Mouse (Mus musculus): Measurements from ENCODE around the gene Aldh1a1. TPM values are rescaled to one million over a fixed set of nuclear protein-coding genes. Genes with fewer than 3 reads are reported as not detected.
"Not testable (repeated sequence)": the region's sequence is repeated elsewhere in the genome, so short reads cannot be mapped to it uniquely, and the experiment has no call there.

The Aldh1a1 gene
- polyA plus RNA-seq, 1 experiment from 2014 or later: 19.4 TPM

DNA sequence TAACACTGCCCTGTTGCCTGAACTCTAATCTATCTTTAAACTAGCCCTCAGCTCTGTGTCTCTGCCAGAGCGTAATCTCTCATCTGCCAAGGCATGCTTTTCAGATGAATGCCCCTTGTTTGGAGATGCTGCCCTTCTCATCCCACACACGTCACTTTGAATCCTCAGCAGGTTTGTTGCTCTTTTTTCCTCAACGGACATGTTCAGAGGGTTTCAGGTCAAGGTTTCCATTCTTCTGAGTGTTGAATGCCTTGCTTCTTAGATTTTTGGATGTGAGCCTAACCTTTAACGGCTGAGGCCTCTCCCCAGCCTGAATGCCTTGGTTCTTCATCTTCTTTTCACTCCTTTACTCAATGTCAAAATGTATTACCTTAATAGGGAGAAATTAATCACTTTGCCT is 16.1 kb downstream of the Aldh1a1 start:
- Histone ChIP-seq H3K4me1 (ENCODE audit: control insufficient read depth, insufficient read depth, low read length) (no peaks in the 10 kb centered on the region), H3K27me3 (ENCODE audit: control insufficient read depth, insufficient read depth, low read depth, low read length) (no peaks in the 10 kb centered on the region), H3K4me3 (ENCODE audit: low read depth, low read length) (no peak overlapping the region), H3K36me3 (ENCODE audit: control insufficient read depth, insufficient read depth, low read length) (no peaks in the 10 kb centered on the region), H3K27ac (ENCODE audit: low read length) (no peak overlapping the region), H3K9me3 (replicated peaks; ENCODE audit: control insufficient read depth, low read length, poor library complexity, severe bottlenecking) (no peaks in the 10 kb centered on the region), H3K4me2 (ENCODE audit: low read length) (no peak overlapping the region), H3K9ac (ENCODE audit: low read depth, low read length) (no peak overlapping the region)
- no peak for ATAC-seq
- WGBS: 31% methylated on average over 4 of the region's 4 CpGs

DNA sequence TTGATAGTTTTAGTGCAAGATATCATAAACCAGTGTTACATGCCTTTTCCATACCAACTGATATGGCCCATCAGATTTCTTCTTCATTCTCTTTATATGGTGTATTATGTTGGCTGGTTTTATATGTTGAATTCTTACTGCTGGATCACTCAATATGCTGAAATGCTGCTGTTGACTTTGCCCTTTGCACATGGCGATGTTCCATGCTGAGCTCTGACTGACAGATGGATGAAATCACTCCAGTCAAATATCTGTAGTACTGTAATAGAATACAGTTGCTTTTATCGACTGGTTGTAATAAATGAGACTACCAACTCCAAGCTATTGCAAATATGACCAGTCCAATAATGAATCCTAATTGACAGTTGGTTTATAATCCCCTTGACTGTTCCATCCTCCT is 19.5 kb downstream of the Aldh1a1 start:
- no peak overlapping the region for H3K4me3 ChIP-seq (ENCODE audit: low read depth, low read length)
- no peak for ATAC-seq
- H3K27me3 ChIP-seq (ENCODE audit: control insufficient read depth, insufficient read depth, low read depth, low read length): no peaks in the 10 kb centered on the region
- H3K4me1 ChIP-seq (ENCODE audit: control insufficient read depth, insufficient read depth, low read length): no peaks in the 10 kb centered on the region
- H3K36me3 ChIP-seq (ENCODE audit: control insufficient read depth, insufficient read depth, low read length): no peaks in the 10 kb centered on the region
- H3K9ac ChIP-seq (ENCODE audit: low read depth, low read length): no peak overlapping the region
- H3K4me2 ChIP-seq (ENCODE audit: low read length): no peak overlapping the region
- no peaks in the 10 kb centered on the region for H3K9me3 ChIP-seq (replicated peaks; ENCODE audit: control insufficient read depth, low read length, poor library complexity, severe bottlenecking)
- H3K27ac ChIP-seq (ENCODE audit: low read length): no peak overlapping the region
- 91% methylated on average over 2 of the region's 2 CpGs for WGBS

DNA sequence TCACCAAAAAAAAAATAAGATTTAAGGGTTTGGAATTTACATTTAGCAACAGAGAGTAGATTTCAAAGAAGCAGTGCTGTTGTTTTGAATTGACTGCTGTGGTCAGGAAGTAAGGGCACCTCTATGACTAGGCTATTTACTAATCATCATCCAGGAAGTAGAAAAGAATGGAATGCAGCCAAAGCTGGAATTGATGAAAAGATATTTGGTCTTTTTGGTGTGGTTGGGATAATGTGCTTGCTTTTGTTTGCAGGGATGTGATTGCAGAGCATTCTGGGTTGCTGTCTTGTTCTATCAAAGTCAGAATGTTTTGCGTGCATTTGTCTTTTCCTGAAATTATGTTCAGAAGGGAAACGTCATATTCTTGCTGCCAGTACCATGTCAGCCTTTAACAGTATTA is 20.7 kb downstream of the Aldh1a1 start:
- Histone ChIP-seq H3K4me1 (ENCODE audit: control insufficient read depth, insufficient read depth, low read length) (no peaks in the 10 kb centered on the region), H3K27me3 (ENCODE audit: control insufficient read depth, insufficient read depth, low read depth, low read length) (no peaks in the 10 kb centered on the region), H3K27ac (ENCODE audit: low read length) (no peak overlapping the region), H3K9me3 (replicated peaks; ENCODE audit: control insufficient read depth, low read length, poor library complexity, severe bottlenecking) (no peaks in the 10 kb centered on the region), H3K9ac (ENCODE audit: low read depth, low read length) (no peak overlapping the region), H3K4me2 (ENCODE audit: low read length) (no peak overlapping the region), H3K36me3 (ENCODE audit: control insufficient read depth, insufficient read depth, low read length) (no peaks in the 10 kb centered on the region), H3K4me3 (ENCODE audit: low read depth, low read length) (no peak overlapping the region)
- 74% methylated on average over 2 of the region's 2 CpGs for WGBS
- ATAC-seq: no peak

DNA sequence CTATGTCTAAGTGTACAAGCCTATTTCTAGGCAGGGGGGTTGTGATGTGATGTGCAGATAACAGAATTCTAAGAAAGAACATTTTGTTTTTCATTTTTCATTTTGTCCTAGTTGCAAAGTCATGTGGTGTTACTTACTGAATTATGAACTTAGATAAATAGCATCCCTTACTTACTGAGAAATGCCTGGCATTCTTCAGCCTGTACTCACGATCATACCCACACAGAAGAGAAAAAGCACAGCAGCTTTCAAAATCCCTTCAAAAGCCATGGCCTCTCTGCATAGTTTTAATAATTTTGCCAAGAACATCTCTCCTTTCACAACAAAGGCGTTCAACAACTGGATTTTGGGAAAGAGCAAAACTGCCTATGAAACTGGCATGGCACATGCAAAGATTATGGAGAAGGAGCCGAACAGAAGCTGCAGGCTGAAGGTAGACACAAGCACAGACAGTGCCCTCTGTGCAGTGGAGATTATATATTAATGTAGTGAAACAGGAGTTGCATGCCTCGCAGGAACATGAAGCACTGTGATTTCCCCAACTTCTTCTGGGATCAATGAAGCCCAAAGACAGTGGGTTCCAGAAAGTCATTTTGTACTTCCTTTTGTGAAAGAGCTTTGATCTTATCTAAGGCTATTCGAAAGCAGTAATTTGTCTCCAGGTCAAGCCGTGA is 21.3 kb downstream of the Aldh1a1 start:
- no peak for ATAC-seq
- H3K27ac ChIP-seq (ENCODE audit: low read length): no peak overlapping the region
- no peak overlapping the region for H3K4me3 ChIP-seq (ENCODE audit: low read depth, low read length)
- H3K36me3 ChIP-seq (ENCODE audit: control insufficient read depth, insufficient read depth, low read length): no peaks in the 10 kb centered on the region
- no peak overlapping the region for H3K4me2 ChIP-seq (ENCODE audit: low read length)
- no peaks in the 10 kb centered on the region for H3K4me1 ChIP-seq (ENCODE audit: control insufficient read depth, insufficient read depth, low read length)
- H3K9ac ChIP-seq (ENCODE audit: low read depth, low read length): no peak overlapping the region
- 76% methylated on average over 6 of the region's 6 CpGs for WGBS
- H3K9me3 ChIP-seq (replicated peaks; ENCODE audit: control insufficient read depth, low read length, poor library complexity, severe bottlenecking): no peaks in the 10 kb centered on the region
- no peaks in the 10 kb centered on the region for H3K27me3 ChIP-seq (ENCODE audit: control insufficient read depth, insufficient read depth, low read depth, low read length)

DNA sequence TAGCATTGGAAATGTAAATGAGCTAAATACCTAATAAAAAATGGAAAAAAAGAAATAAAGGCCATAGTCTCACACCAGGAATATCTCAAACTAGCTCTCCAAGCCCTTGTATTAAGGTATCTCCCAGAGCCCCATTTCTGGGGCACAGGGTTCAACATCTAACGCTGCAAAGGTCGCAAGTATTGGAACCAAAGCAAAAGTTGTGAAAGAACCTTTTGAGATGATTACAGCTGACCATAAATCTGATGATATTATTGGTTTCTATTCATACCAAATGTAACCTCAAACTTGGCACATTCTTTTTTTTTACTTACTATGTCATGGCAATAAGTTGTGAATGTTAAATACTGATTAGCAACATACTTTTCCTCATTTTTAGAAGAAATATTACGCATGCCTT is 24.0 kb downstream of the Aldh1a1 start:
- ATAC-seq: no peak
- Histone ChIP-seq H3K4me2 (ENCODE audit: low read length) (no peak overlapping the region), H3K4me1 (ENCODE audit: control insufficient read depth, insufficient read depth, low read length) (no peaks in the 10 kb centered on the region)

DNA sequence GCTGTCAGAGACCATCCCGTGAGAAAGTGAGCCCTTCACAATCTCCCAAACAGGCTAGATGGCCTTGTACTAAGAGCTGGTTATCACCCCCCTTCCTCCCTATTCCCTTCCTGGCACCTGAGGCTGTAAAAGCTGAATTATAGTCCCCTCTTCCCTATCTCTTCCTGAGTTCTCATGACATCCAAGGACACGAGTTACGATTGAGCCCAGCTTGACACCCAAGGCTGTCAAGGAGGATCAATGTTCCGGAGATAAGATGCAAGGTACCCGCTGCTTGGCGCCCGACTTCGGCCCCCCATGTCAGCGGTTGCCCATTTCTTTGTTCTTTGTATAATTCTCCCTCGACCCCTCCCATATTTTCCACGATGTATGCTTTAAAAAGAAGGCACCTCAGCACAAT is 36.6 kb downstream of the Aldh1a1 start:
- H3K9ac ChIP-seq (ENCODE audit: low read depth, low read length); H3K36me3 ChIP-seq (ENCODE audit: control insufficient read depth, insufficient read depth, low read length); H3K9me3 ChIP-seq (replicated peaks; ENCODE audit: control insufficient read depth, low read length, poor library complexity, severe bottlenecking); H3K27ac ChIP-seq (ENCODE audit: low read length); H3K27me3 ChIP-seq (ENCODE audit: control insufficient read depth, insufficient read depth, low read depth, low read length); ATAC-seq; H3K4me1 ChIP-seq (ENCODE audit: control insufficient read depth, insufficient read depth, low read length); H3K4me2 ChIP-seq (ENCODE audit: low read length); H3K4me3 ChIP-seq (ENCODE audit: low read depth, low read length): not testable (repeated sequence)
- WGBS: 88% methylated on average over 11 of the region's 11 CpGs

More for the DNA sequence above, 24.0 kb downstream of the Aldh1a1 start:
- no peak overlapping the region for H3K4me3 ChIP-seq (ENCODE audit: low read depth, low read length)
- H3K36me3 ChIP-seq (ENCODE audit: control insufficient read depth, insufficient read depth, low read length): no peaks in the 10 kb centered on the region
- no peaks in the 10 kb centered on the region for H3K27me3 ChIP-seq (ENCODE audit: control insufficient read depth, insufficient read depth, low read depth, low read length)
- H3K27ac ChIP-seq (ENCODE audit: low read length): no peak overlapping the region
- H3K9ac ChIP-seq (ENCODE audit: low read depth, low read length): no peak overlapping the region
- H3K9me3 ChIP-seq (replicated peaks; ENCODE audit: control insufficient read depth, low read length, poor library complexity, severe bottlenecking): no peaks in the 10 kb centered on the region
- 98% methylated on average over 3 of the region's 3 CpGs for WGBS

DNA sequence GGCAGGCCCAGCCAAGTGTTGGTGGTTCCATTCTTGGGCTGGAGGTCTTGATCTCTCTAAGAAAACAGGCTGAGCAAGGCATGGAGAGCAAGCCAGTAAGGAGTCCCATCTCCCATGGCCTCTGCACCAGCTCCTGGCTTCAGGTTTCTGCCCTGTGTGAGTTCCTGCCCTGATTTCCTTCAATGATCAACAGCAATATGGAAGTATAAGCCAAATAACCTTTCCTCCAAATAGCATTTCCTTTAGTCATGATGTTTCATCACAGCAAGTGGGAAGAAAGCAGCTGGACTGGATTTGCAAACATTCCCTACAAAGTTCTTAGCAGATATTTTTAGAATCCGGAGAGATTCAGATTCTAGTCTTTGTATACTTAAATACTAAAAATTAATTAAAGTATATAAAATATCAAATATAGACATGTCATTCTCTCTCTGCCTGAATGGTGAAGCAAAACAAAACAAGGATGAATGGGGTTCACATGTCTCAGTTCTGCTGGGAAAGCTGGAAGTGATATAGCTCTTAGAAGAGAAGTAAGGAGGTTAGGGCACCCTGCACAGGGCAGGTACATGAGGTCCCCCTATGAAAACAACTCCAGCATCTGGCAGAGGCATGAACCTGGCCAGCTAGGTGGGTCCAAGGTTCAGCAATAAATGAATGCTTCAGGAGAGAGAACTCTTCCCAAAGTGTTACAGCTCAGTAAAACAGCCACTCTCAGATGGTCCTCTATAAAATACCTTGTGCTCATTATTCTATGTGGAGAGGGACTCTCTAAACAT is 37.6 kb downstream of the Aldh1a1 start:
- ATAC-seq: no peak
- 91% methylated on average over 1 of the region's 1 CpGs for WGBS

DNA sequence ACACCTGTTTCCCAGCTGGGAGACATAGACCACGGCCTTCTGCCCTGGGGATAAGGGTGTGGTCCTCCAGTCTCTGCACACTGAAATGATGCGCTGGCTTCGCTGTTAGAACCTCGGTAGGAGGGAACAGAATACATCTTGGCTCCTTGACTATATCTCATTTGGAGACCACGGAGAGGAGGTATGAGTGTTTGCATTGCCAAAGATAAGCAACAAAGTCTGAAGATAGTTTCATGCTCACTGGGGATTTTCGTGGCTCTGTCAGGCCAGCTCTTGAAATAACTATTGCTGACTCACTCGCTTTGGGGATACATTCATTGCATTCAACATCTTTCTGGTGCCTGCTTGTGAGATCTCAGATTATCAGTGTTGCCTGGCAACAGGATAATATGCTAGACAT is 44.0 kb downstream of the Aldh1a1 start:
- H3K9ac ChIP-seq (ENCODE audit: low read depth, low read length): no peak overlapping the region
- H3K4me3 ChIP-seq (ENCODE audit: low read depth, low read length): no peak overlapping the region
- H3K36me3 ChIP-seq (ENCODE audit: control insufficient read depth, insufficient read depth, low read length): no peaks in the 10 kb centered on the region
- no peaks in the 10 kb centered on the region for H3K27me3 ChIP-seq (ENCODE audit: control insufficient read depth, insufficient read depth, low read depth, low read length)
- ATAC-seq: no peak
- no peak overlapping the region for H3K4me2 ChIP-seq (ENCODE audit: low read length)
- WGBS: 77% methylated on average over 7 of the region's 7 CpGs
- no peaks in the 10 kb centered on the region; the same call in 1 of the 2 replicates for H3K4me1 ChIP-seq (ENCODE audit: control insufficient read depth, insufficient read depth, low read length)
- H3K27ac ChIP-seq (ENCODE audit: low read length): no peak overlapping the region
- H3K9me3 ChIP-seq (replicated peaks; ENCODE audit: control insufficient read depth, low read length, poor library complexity, severe bottlenecking): no peaks in the 10 kb centered on the region

More for the DNA sequence above, 37.6 kb downstream of the Aldh1a1 start:
- H3K27ac ChIP-seq (ENCODE audit: low read length): no peak overlapping the region
- H3K4me1 ChIP-seq (ENCODE audit: control insufficient read depth, insufficient read depth, low read length): no peaks in the 10 kb centered on the region
- no peak overlapping the region for H3K9ac ChIP-seq (ENCODE audit: low read depth, low read length)
- no peaks in the 10 kb centered on the region for H3K9me3 ChIP-seq (replicated peaks; ENCODE audit: control insufficient read depth, low read length, poor library complexity, severe bottlenecking)
- no peak overlapping the region for H3K4me3 ChIP-seq (ENCODE audit: low read depth, low read length)
- no peaks in the 10 kb centered on the region for H3K36me3 ChIP-seq (ENCODE audit: control insufficient read depth, insufficient read depth, low read length)
- H3K27me3 ChIP-seq (ENCODE audit: control insufficient read depth, insufficient read depth, low read depth, low read length): no peaks in the 10 kb centered on the region
- H3K4me2 ChIP-seq (ENCODE audit: low read length): no peak overlapping the region

DNA sequence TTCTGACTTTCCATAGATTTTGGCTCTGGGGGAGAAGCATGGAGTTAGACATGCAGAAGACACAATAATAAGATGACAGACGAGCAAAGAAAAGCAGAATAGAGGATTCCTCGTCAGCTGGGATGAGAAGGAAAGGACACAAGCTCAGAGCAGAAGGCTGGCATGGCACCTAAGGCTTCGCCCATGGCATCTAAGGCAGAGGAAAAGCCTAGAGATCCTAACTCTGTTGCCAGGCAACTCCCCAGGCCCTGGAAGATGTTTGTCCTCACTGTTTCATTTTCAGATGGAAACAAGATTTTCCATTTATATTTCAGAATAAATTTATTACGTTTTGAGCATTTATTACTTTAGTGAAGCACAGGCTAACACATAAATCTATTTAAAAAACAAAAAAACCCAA is 48.5 kb downstream of the Aldh1a1 start:
- no peak overlapping the region for H3K4me3 ChIP-seq (ENCODE audit: low read depth, low read length)
- H3K4me1 ChIP-seq (ENCODE audit: control insufficient read depth, insufficient read depth, low read length): no peaks in the 10 kb centered on the region; the same call in 1 of the 2 replicates
- no peak overlapping the region for H3K27ac ChIP-seq (ENCODE audit: low read length)
- no peak for ATAC-seq
- H3K36me3 ChIP-seq (ENCODE audit: control insufficient read depth, insufficient read depth, low read length): no peaks in the 10 kb centered on the region
- H3K4me2 ChIP-seq (ENCODE audit: low read length): no peak overlapping the region
- WGBS: 66% methylated on average over 4 of the region's 4 CpGs
- H3K9me3 ChIP-seq (replicated peaks; ENCODE audit: control insufficient read depth, low read length, poor library complexity, severe bottlenecking): no peaks in the 10 kb centered on the region
- no peak overlapping the region for H3K9ac ChIP-seq (ENCODE audit: low read depth, low read length)
- no peaks in the 10 kb centered on the region for H3K27me3 ChIP-seq (ENCODE audit: control insufficient read depth, insufficient read depth, low read depth, low read length)

Data from midbrain, embryonic 16.5 days (tissue).